Mouse (Mus musculus): ENCODE data around the gene Chst11.

The Chst11 gene

GRCm38 (mm10) chr10:83178151-83178550 is 192.9 kb downstream of the Chst11 start:
- DNase-seq (ENCODE audit: low read depth, low spot score) = no peak

GRCm38 (mm10) chr10:83178661-83179060 is 193.4 kb downstream of the Chst11 start:
- no peak for DNase-seq (ENCODE audit: low read depth, low spot score)

- peak; percentile 91 for DNase-seq (ENCODE audit: low read depth, low spot score)
These were observed 196.7 kb downstream of the Chst11 start for GRCm38 (mm10) chr10:83181831-83182572.

- DNase-seq (ENCODE audit: low read depth, low spot score) = peak; percentile 74
These were observed 197.3 kb downstream of the Chst11 start for GRCm38 (mm10) chr10:83182573-83182960.

DNA sequence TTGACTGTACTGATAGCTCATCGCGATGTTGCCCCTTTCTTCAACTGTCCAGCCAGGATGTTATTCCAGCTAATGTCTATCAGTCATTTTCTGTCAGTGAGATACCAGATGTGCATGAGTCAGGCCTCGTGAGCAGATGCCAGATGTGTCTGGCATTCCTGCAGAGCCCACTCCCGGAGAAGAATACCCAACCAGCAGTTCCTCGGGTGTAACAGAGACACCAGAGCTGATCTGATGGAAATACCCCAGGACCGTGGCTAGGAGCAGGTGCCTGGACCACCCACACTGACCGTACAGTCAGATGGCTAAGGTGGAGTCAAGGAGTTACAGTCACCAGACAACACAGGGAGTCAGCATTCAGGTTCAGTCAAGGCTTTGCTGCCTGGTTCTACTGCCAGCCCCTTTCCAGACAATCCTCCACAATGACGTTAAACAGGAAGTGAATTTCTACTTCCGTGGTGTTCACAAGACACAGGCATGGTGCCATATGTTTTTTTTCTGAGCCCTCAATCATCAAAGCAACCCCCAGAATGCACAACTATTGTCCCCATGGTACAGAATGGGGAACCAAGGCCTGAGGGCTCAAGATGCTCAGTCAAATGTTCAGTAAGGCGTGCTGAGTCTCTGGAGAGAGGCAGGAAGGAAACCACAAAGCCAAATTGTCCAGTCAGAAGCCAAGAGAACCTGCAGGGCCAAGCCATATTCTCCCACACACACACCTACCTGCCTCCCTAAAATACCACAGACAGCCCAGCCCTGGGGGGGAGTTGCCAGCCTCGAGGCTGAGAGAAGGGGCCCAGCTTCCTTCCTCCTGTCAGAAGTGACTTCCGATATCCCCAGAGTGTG is 198.6 kb downstream of the Chst11 start:
- DNase-seq (ENCODE audit: low read depth, low spot score) = no peak

DNA sequence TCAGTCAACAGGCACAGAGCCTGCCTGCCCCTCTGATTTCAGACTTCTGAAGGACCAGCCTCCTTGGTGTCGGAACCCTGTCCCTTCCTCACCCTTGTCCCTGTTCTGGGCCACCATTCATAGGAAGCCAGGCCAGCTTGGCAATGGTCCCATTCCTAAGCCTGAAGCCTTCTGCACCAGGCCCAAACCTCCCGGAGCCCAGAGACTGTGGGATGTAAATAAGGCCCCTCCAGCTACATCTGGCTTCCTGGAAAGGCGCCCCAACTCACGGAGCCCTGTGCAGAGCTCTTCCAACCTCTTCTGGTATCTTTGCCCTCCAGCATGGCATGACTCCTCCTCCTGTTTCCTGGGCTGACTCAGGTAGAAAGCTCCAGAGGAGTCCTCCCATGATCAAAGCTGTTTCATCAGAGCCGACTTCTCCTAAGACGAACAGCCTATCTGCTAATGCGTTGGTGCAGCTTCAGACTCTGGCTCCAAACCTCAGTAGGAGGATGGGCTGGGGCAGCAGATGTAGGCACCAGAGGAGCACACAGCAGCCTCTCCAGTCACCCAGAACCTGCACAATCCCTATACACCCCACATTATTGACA is 199.3 kb downstream of the Chst11 start:
- DNase-seq (ENCODE audit: low read depth, low spot score) = no peak

- DNase-seq (ENCODE audit: low read depth, low spot score) = no peak
These were observed 199.8 kb downstream of the Chst11 start for GRCm38 (mm10) chr10:83185121-83185520.

DNA sequence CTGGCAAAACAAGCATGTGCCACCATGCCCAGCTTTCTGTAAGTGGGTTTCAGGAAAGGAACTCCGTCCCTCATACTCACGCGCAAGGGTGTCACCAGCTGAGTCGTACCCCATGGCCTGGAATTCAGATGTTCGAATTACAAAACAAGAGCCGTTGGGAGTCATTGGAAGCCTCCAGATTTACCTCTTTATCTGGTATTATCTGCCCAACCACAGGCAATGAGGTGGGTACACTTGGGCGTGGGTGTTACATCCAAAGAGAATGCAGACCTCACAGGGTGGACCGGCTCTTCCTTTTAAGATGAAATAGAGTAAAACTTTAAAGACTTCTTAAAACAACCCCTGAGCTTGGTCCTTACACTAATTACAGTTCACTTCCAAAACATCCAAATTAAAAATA is 200.9 kb downstream of the Chst11 start:
- no peak for DNase-seq (ENCODE audit: low read depth, low spot score)

GRCm38 (mm10) chr10:83186984-83187383 is 201.7 kb downstream of the Chst11 start:
- no peak for DNase-seq (ENCODE audit: low read depth, low spot score)

DNA sequence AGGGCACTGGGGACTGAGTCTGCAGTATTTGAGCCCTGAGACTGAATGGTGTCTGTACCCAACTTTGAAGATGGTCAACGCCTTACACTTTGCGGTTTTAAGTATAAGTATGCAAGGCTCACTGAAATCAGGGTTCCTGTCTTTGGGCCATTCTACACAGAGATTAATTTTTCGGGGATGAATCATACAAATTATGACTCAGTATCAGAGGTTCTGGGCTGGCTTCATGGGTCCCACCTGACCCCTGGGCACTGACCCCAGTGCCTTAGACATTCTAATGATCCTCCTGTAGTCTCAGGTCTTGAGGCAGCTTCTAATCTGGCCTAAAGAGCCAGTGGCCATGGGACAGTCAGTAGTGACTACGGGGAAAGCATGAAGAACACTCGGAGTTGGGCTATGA is 203.8 kb downstream of the Chst11 start:
- no peak for DNase-seq (ENCODE audit: low read depth, low spot score)

DNA sequence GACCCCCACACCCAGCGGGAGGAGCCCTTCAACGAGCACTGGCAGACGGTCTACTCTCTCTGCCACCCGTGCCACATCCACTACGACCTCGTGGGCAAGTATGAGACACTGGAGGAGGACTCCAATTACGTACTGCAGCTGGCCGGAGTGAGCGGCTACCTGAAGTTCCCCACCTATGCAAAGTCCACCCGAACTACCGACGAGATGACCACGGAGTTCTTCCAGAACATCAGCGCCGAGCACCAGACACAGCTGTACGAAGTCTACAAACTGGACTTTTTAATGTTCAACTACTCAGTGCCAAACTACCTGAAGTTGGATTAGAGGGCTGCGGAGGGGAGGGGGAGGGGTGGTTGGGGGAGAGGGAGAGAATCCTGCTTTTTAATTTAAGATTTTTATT is 206.2 kb downstream of the Chst11 start:
- DNase-seq (ENCODE audit: low read depth, low spot score) = no peak

- DNase-seq (ENCODE audit: low read depth, low spot score) = no peak
These were observed 206.7 kb downstream of the Chst11 start for GRCm38 (mm10) chr10:83191982-83192381.

GRCm38 (mm10) chr10:83197690-83198336 is 212.5 kb downstream of the Chst11 start:
- DNase-seq (ENCODE audit: low read depth, low spot score) = no peak

- no peak for DNase-seq (ENCODE audit: low read depth, low spot score)
These were observed 213.4 kb downstream of the Chst11 start for GRCm38 (mm10) chr10:83198692-83199091.

GRCm38 (mm10) chr10:83199290-83199689 is 214.0 kb downstream of the Chst11 start:
- no peak for DNase-seq (ENCODE audit: low read depth, low spot score)

- DNase-seq (ENCODE audit: low read depth, low spot score) = no peak
These were observed 216.2 kb downstream of the Chst11 start for GRCm38 (mm10) chr10:83201525-83201924.

DNA sequence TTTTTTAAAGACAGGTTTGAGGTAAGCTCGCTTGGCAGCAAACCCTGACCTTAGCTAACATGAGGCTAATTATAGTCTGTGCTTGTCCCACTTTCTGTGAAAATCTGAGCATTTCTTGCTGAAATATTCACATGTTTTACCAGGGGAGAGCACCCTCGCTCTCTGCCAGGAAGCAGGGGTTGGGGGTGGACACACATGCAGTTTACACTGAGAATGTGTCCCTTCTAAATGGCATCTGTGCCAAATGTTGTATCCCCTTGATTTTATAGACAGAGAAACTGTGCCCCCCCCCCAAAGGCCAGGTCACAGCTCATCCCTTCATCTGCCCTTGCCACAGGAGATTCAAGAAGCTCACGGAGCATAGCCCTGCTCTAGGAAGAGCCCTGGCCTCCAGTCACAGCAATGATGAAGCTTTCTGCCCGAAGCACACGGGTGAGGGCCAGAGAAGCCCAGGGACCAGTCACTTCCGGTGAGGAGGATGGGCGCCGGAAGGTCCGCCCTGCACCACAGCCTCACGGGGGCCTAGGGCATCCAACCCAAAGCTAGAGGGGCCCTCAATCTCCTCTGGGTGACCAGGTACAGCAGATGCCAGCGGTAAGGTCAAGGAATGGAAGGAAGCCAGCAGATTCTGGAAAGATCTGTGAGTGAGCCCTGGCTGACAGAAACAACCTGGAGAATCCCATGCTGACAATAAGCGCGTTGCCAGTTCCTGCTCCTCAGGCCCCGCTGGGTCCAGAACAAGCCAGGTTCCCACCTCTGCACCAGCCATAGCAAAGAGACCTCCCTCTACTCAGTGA is 217.8 kb downstream of the Chst11 start:
- no peak for DNase-seq (ENCODE audit: low read depth, low spot score)

GRCm38 (mm10) chr10:83208436-83208835 is 223.1 kb downstream of the Chst11 start:
- no peak for DNase-seq (ENCODE audit: low read depth, low spot score)

- DNase-seq (ENCODE audit: low read depth, low spot score) = no peak
These were observed 224.1 kb downstream of the Chst11 start for GRCm38 (mm10) chr10:83209388-83209787.

DNA sequence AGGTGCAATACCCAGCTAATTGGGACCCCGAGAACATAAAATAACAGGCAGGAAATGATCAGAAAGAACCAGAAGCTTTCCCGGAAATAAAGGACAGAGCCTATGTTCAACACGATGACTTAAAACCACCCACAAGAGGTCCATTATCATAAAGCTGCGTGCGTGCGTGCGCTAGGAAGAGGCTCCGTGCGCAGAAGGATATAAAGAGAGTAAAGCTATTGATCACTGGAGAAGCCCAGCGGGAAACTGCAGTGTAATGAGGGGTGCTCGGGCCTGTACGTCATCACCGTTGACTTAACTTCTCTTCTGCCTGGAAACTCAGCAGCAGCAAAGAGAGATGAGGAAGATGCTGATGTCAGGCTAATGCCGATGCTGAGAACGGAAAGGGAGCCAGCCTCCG is 224.8 kb downstream of the Chst11 start:
- no peak for DNase-seq (ENCODE audit: low read depth, low spot score)

DNA sequence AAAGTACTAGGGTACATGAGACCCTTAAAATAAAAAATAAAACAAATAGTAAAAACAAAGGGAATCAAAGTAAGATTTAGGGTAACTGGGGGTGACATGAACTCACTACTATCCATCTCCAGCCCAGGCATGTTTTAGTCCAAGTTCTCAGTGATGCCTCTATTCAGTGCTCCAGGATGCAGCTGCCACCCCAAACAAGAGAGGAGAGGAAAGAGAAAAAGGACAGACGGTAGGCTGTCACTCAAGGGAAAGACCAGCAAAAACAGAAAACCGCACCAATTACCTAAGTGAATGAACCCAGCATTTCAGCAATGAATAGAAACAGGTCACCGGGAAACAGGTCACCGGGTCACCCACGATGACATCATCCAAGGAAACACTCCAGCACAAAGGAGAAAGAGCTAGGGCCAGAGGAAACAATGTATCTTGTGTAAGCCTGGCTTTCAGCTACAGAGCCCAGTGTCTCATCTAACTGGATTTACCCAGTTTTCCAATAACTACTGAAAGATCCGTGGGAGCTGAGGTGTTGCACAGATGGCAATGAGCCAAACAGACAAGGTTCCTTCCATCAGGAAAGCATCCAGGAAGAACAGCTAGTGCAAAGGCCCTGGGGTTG is 225.8 kb downstream of the Chst11 start:
- DNase-seq (ENCODE audit: low read depth, low spot score) = no peak
